Mouse (Mus musculus) lung, postnatal 14 days (tissue): ENCODE data around the gene Gm12355.

Experiments
- DNase-seq: peaks from one replicate; pipeline ENCODE4 v3.0.0; 2021

Gm12355 gene

GRCm38 (mm10) chr11:98581286-98582029 lies 44.0 kb downstream of the Gm12355 start:
- DNase-seq, result no peak

GRCm38 (mm10) chr11:98580301-98581121 lies 45.0 kb downstream of the Gm12355 start:
- DNase-seq, result no peak

GRCm38 (mm10) chr11:98577776-98578175 lies 47.7 kb downstream of the Gm12355 start:
- DNase-seq, result no peak
